Mouse (Mus musculus): ENCODE measurements at regions not wholly inside any gene's neighbourhood (a gene's known extent, or its start where the extent isn't known, plus 50 kb on each side); places are given as distances from the start of the nearest gene placed in this dataset.
A peak's percentile ranks its signal among the peaks of the same experiment; 100 is the strongest.

- no peaks in the 10 kb centered on the region for H3K27me3 ChIP-seq (ENCODE audit: control insufficient read depth, insufficient read depth, low read length)
- H3K27ac ChIP-seq (replicated peaks; ENCODE audit: low read depth, low read length), result no peak overlapping the region
- ATAC-seq (ENCODE audit: insufficient number of reproducible peaks, low FRiP score, low TSS enrichment, low read depth) (no peak), DNase-seq (ENCODE audit: low spot score) (no peak)
- no peaks in the 10 kb centered on the region for H3K9me3 ChIP-seq (ENCODE audit: control insufficient read depth, low read length)
- H3K4me1 ChIP-seq (ENCODE audit: control insufficient read depth, insufficient read depth, low read length), result no peaks in the 10 kb centered on the region
- H3K4me3 ChIP-seq (ENCODE audit: low read depth, low read length), result no peak overlapping the region
- no peak overlapping the region for H3K9ac ChIP-seq (ENCODE audit: low read length)
- WGBS, result 89% methylated on average over 5 of the region's 5 CpGs
- H3K4me2 ChIP-seq (ENCODE audit: low read depth, severe bottlenecking), result no peak overlapping the region
- H3K36me3 ChIP-seq (ENCODE audit: control insufficient read depth, insufficient read depth, low read length), result no peaks in the 10 kb centered on the region
Measured at GRCm38 (mm10) chr7:69770980-69771348, 595.6 kb downstream of the Nr2f2 start.

DNA sequence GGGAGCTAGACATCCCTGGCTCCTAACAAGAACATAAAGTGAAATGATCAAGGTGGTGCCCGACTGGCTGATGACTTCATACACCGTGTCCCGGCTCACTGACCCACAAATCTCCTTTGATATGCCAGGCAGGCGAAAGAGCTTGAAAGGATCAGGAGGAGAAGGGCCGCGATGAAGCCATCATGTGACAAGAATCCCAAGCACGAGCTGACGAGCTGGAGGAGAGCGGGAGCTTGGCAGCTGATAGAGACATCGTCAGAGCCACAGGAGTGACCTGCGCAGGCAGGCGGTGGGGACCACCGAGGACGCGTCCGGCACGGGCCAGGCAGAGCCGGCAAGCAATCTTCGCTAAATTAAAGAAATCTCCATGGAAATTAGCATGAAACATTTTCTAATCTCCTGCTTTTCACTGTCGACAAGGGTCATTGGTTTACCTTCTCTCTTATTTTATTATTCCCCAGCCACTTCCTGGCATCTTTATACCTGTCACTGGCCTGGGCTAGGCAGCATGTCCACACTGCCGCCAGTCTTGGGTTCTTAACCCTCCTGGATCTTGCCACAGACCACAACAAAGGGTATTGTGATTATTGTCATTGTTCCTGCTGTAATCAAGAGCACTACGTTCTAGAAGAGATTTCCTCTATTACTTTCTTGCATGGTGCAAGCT is 596.1 kb downstream of the Nr2f2 start:
- no peak for ATAC-seq (ENCODE audit: insufficient number of reproducible peaks, low FRiP score, low TSS enrichment, low read depth)
- Histone ChIP-seq H3K4me3 (ENCODE audit: low read depth, low read length) (no peak overlapping the region), H3K4me2 (ENCODE audit: low read depth, severe bottlenecking) (no peak overlapping the region), H3K9ac (ENCODE audit: low read length) (no peak overlapping the region), H3K27me3 (ENCODE audit: control insufficient read depth, insufficient read depth, low read length) (no peaks in the 10 kb centered on the region), H3K4me1 (ENCODE audit: control insufficient read depth, insufficient read depth, low read length) (no peaks in the 10 kb centered on the region), H3K36me3 (ENCODE audit: control insufficient read depth, insufficient read depth, low read length) (no peaks in the 10 kb centered on the region), H3K9me3 (ENCODE audit: control insufficient read depth, low read length) (no peaks in the 10 kb centered on the region), H3K27ac (replicated peaks; ENCODE audit: low read depth, low read length) (no peak overlapping the region)
- DNase-seq (ENCODE audit: low spot score), result no peak
- 68% methylated on average over 22 of the region's 22 CpGs for WGBS

DNA sequence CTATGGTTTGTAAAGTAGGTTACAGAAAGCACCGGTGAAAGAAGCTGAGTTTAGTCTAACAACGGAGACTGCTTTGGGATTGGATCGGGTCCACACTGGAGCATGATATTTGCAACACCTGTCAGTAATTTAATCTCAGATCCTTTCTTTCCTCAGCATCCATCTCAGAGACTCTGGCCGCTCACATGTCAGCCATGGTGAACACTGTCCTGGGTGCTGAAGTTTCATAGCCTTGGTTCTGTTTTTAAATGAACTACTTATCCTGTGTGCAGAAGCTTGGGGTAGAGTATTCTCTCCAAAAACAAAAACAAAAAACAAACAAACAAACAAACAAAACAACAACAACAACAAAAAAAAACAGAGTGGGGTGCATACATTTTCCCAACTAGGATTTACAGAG is 600.1 kb downstream of the Nr2f2 start:
- Histone ChIP-seq H3K4me2 (ENCODE audit: low read depth, severe bottlenecking) (no peak overlapping the region), H3K9me3 (ENCODE audit: control insufficient read depth, low read length) (no peaks in the 10 kb centered on the region), H3K27me3 (ENCODE audit: control insufficient read depth, insufficient read depth, low read length) (no peaks in the 10 kb centered on the region), H3K27ac (replicated peaks; ENCODE audit: low read depth, low read length) (no peak overlapping the region), H3K4me1 (ENCODE audit: control insufficient read depth, insufficient read depth, low read length) (no peaks in the 10 kb centered on the region), H3K9ac (ENCODE audit: low read length) (no peak overlapping the region), H3K4me3 (ENCODE audit: low read depth, low read length) (no peak overlapping the region), H3K36me3 (ENCODE audit: control insufficient read depth, insufficient read depth, low read length) (no peaks in the 10 kb centered on the region)
- WGBS, result 56% methylated on average over 4 of the region's 4 CpGs
- DNase-seq (ENCODE audit: low spot score) (peak; percentile 44), ATAC-seq (ENCODE audit: insufficient number of reproducible peaks, low FRiP score, low TSS enrichment, low read depth) (no peak)

- H3K9me3 ChIP-seq (ENCODE audit: control insufficient read depth, low read length), result no peaks in the 10 kb centered on the region
- no peak overlapping the region for H3K4me3 ChIP-seq (ENCODE audit: low read depth, low read length)
- H3K4me1 ChIP-seq (ENCODE audit: control insufficient read depth, insufficient read depth, low read length), result no peaks in the 10 kb centered on the region
- DNase-seq (ENCODE audit: low spot score) (no peak), ATAC-seq (ENCODE audit: insufficient number of reproducible peaks, low FRiP score, low TSS enrichment, low read depth) (no peak)
- H3K9ac ChIP-seq (ENCODE audit: low read length), result no peak overlapping the region
- H3K27ac ChIP-seq (replicated peaks; ENCODE audit: low read depth, low read length), result no peak overlapping the region
- no peaks in the 10 kb centered on the region for H3K27me3 ChIP-seq (ENCODE audit: control insufficient read depth, insufficient read depth, low read length)
- H3K36me3 ChIP-seq (ENCODE audit: control insufficient read depth, insufficient read depth, low read length), result no peaks in the 10 kb centered on the region
- no peak overlapping the region for H3K4me2 ChIP-seq (ENCODE audit: low read depth, severe bottlenecking)
- 27% methylated on average over 6 of the region's 6 CpGs for WGBS
Measured at GRCm38 (mm10) chr7:69740495-69740894, 626.0 kb downstream of the Nr2f2 start.

DNA sequence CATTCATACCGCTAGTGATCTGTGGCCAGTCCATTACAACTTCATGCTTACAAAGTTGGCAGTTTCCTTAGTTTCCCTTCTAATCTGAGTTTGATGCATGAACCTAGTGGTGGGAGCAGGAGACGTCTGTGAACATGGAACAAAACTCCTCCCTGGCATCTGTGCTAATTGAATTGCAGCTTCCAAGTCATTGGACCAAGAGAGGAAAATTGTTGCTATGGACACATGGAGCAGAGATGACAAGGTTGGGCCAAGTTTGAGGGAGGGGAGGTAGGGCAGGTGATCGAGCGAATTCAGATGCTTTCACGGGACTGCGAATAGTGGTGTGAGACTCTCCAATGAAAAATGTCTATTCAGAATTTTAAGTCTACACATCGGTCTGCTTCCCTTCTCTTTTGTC is 627.5 kb downstream of the Nr2f2 start:
- ATAC-seq (ENCODE audit: insufficient number of reproducible peaks, low FRiP score, low TSS enrichment, low read depth), result no peak
- Histone ChIP-seq H3K27me3 (ENCODE audit: control insufficient read depth, insufficient read depth, low read length) (no peaks in the 10 kb centered on the region), H3K27ac (replicated peaks; ENCODE audit: low read depth, low read length) (no peak overlapping the region), H3K4me2 (ENCODE audit: low read depth, severe bottlenecking) (no peak overlapping the region), H3K9ac (ENCODE audit: low read length) (no peak overlapping the region), H3K9me3 (ENCODE audit: control insufficient read depth, low read length) (no peaks in the 10 kb centered on the region), H3K36me3 (ENCODE audit: control insufficient read depth, insufficient read depth, low read length) (no peaks in the 10 kb centered on the region), H3K4me1 (ENCODE audit: control insufficient read depth, insufficient read depth, low read length) (no peaks in the 10 kb centered on the region), H3K4me3 (ENCODE audit: low read depth, low read length) (no peak overlapping the region)
- DNase-seq (ENCODE audit: low spot score), result no peak
- WGBS, result 90% methylated on average over 7 of the region's 7 CpGs

DNA sequence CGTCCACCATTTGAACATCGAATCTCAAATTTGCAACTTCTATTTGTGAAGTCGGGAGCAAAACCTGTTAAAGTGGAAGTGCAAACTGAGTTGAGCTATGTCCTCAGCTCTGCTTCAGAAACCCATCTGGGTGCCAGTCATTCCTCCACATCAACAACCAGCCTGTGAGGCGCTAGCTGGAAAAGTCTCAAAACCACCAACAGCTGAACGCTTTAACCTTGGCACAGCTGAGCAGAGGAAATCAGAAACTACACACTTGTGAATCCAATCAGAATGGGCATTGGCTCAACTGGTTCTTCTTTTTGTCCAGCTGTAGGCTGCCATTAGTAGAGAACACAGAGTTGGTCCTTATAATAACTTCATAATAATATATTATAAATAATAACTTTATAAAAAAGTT is 651.5 kb downstream of the Nr2f2 start:
- WGBS, result 87% methylated on average over 5 of the region's 5 CpGs
- Histone ChIP-seq H3K4me1 (ENCODE audit: control insufficient read depth, insufficient read depth, low read length) (no peaks in the 10 kb centered on the region), H3K4me3 (ENCODE audit: low read depth, low read length) (no peak overlapping the region), H3K27ac (replicated peaks; ENCODE audit: low read depth, low read length) (no peak overlapping the region), H3K9me3 (ENCODE audit: control insufficient read depth, low read length) (no peaks in the 10 kb centered on the region), H3K27me3 (ENCODE audit: control insufficient read depth, insufficient read depth, low read length) (no peaks in the 10 kb centered on the region), H3K4me2 (ENCODE audit: low read depth, severe bottlenecking) (no peak overlapping the region), H3K9ac (ENCODE audit: low read length) (no peak overlapping the region), H3K36me3 (ENCODE audit: control insufficient read depth, insufficient read depth, low read length) (no peaks in the 10 kb centered on the region)
- no peak for DNase-seq (ENCODE audit: low spot score)
- no peak for ATAC-seq (ENCODE audit: insufficient number of reproducible peaks, low FRiP score, low TSS enrichment, low read depth)

DNA sequence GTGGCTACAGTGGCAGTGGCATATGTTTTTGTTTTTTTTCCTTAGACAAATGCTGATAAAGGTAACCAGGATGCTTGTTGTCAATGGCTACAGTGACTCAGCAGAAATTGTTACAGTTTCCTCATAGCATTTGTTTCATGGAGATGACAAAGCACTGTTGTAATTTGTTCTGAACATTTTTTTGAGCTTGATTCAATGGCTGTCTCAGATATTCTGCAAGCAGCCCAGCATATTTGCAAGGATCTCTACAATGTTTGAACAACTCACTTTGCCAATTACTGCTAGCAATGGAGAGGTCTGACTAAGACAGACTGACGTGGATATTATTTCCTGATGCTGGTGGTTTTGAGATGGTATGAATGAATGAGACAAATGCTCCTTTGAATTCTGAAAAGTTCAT is 696.3 kb downstream of the Nr2f2 start:
- Histone ChIP-seq H3K9ac (ENCODE audit: low read length) (no peak overlapping the region), H3K27ac (replicated peaks; ENCODE audit: low read depth, low read length) (no peak overlapping the region), H3K27me3 (ENCODE audit: control insufficient read depth, insufficient read depth, low read length) (no peaks in the 10 kb centered on the region), H3K4me2 (ENCODE audit: low read depth, severe bottlenecking) (no peak overlapping the region), H3K4me3 (ENCODE audit: low read depth, low read length) (no peak overlapping the region), H3K36me3 (ENCODE audit: control insufficient read depth, insufficient read depth, low read length) (no peaks in the 10 kb centered on the region), H3K4me1 (ENCODE audit: control insufficient read depth, insufficient read depth, low read length) (no peaks in the 10 kb centered on the region), H3K9me3 (ENCODE audit: control insufficient read depth, low read length) (no peaks in the 10 kb centered on the region)
- no peak for DNase-seq (ENCODE audit: low spot score)
- 72% methylated on average over 1 of the region's 1 CpGs for WGBS
- no peak for ATAC-seq (ENCODE audit: insufficient number of reproducible peaks, low FRiP score, low TSS enrichment, low read depth)

DNA sequence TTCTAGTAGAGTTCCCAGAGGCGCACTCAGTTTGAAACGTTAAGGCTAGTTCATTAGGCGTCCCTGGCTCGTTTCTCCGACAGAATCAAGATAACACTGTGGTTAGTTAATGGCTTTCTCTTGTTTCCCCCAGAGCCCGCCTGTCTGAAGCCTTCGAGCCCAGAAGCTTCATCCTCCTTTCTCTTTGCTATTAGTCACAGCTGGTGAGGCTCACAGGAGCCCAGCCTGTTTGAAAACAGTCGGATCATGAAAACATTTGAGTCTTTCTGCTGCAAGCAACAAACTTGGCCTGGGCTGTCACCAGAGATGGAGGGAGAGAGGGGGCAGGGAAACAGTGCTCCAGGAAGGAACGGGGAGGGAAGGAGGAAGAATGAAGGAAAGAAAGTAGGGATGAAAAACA is 711.0 kb downstream of the Nr2f2 start:
- DNase-seq (ENCODE audit: low spot score), result no peak

DNA sequence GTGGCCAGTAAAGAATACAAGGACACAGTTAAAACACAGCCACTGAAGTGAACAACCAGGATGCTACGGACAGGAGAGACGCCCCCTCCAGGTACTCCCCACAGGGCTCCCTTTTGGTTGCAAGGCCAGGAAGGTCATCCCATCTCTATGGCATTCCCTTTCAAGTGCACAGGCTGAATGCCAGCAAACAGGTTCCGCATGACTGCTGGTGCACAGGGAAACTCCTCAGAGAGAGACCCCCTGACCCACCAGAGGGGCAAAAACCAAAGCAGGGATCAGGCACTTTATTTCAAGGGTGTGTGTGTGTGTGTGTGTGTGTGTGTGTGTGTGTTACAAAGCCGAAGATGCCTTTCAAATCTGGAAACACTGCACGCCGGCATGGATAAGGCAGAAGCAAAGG is 721.1 kb downstream of the Nr2f2 start:
- Histone ChIP-seq H3K4me2 (ENCODE audit: low read depth, severe bottlenecking) (no peak overlapping the region), H3K4me1 (ENCODE audit: control insufficient read depth, insufficient read depth, low read length) (no peaks in the 10 kb centered on the region), H3K27ac (replicated peaks; ENCODE audit: low read depth, low read length) (no peak overlapping the region), H3K9ac (ENCODE audit: low read length) (no peak overlapping the region), H3K9me3 (ENCODE audit: control insufficient read depth, low read length) (no peaks in the 10 kb centered on the region), H3K4me3 (ENCODE audit: low read depth, low read length) (no peak overlapping the region), H3K36me3 (ENCODE audit: control insufficient read depth, insufficient read depth, low read length) (no peaks in the 10 kb centered on the region), H3K27me3 (ENCODE audit: control insufficient read depth, insufficient read depth, low read length) (no peaks in the 10 kb centered on the region)
- DNase-seq (ENCODE audit: low spot score), result no peak
- ATAC-seq (ENCODE audit: insufficient number of reproducible peaks, low FRiP score, low TSS enrichment, low read depth), result no peak
- WGBS, result 73% methylated on average over 6 of the region's 6 CpGs

More for the DNA sequence above, 711.0 kb downstream of the Nr2f2 start:
- 10% methylated on average over 9 of the region's 9 CpGs for WGBS
- Histone ChIP-seq H3K4me1 (ENCODE audit: control insufficient read depth, insufficient read depth, low read length) (no peaks in the 10 kb centered on the region), H3K36me3 (ENCODE audit: control insufficient read depth, insufficient read depth, low read length) (no peaks in the 10 kb centered on the region), H3K27ac (replicated peaks; ENCODE audit: low read depth, low read length) (no peak overlapping the region), H3K4me2 (ENCODE audit: low read depth, severe bottlenecking) (no peak overlapping the region), H3K9ac (ENCODE audit: low read length) (no peak overlapping the region), H3K9me3 (ENCODE audit: control insufficient read depth, low read length) (no peaks in the 10 kb centered on the region), H3K27me3 (ENCODE audit: control insufficient read depth, insufficient read depth, low read length) (no peaks in the 10 kb centered on the region), H3K4me3 (ENCODE audit: low read depth, low read length) (no peak overlapping the region)
- no peak for ATAC-seq (ENCODE audit: insufficient number of reproducible peaks, low FRiP score, low TSS enrichment, low read depth)

Measured in limb, embryonic 11.5 days (tissue).